Mouse (Mus musculus) left cerebral cortex, postnatal 4 days (tissue): ENCODE measurements around the gene Mrap2. TPM values are rescaled to one million over a fixed set of nuclear protein-coding genes. Genes with fewer than 3 reads are reported as not detected.

Source experiments
- DNase-seq: peaks from one replicate; pipeline ENCODE4 v3.0.0-alpha.2; 2022
- intact Hi-C: fragments of 180-260 bp; cut with DNase I; formaldehyde crosslinking; loops from one replicate; pipeline ENCODE4 v1.15.1; 2025
- total RNA-seq, 2 experiments: library from RNA; stranded (reverse); gene quantifications; 2 replicates each; pipeline ENCODE4 v1.2.3; 2021

The Mrap2 gene
- total RNA-seq, 2 experiments from 2014 or later, result 1.5 to 3.5 TPM

GRCm38 (mm10) chr9:87171517-87171916 lies 27.4 kb downstream of the Mrap2 start:
- intact Hi-C loops, result no loop called here
- DNase-seq, result no peak

- no peak for DNase-seq
- intact Hi-C loops, result no loop called here
Measured at GRCm38 (mm10) chr9:87178534-87178933, 34.4 kb downstream of the Mrap2 start.

GRCm38 (mm10) chr9:87182231-87182630 lies 38.1 kb downstream of the Mrap2 start:
- DNase-seq, result no peak
- intact Hi-C loops, result no loop called here

GRCm38 (mm10) chr9:87187336-87187735 lies 43.2 kb downstream of the Mrap2 start:
- intact Hi-C loops, result no loop called here
- DNase-seq, result no peak

GRCm38 (mm10) chr9:87193721-87194120 lies 49.6 kb downstream of the Mrap2 start:
- intact Hi-C loops, result no loop called here
- no peak for DNase-seq

GRCm38 (mm10) chr9:87197277-87197676 lies 53.2 kb downstream of the Mrap2 start:
- DNase-seq, result no peak
- intact Hi-C loops, result no loop called here

- intact Hi-C loops, result no loop called here
- no peak for DNase-seq
Measured at GRCm38 (mm10) chr9:87198036-87198435, 53.9 kb downstream of the Mrap2 start.

- DNase-seq, result no peak
- intact Hi-C loops, result no loop called here
Measured at GRCm38 (mm10) chr9:87200426-87200825, 56.3 kb downstream of the Mrap2 start.

GRCm38 (mm10) chr9:87200919-87201318 lies 56.8 kb downstream of the Mrap2 start:
- intact Hi-C loops, result no loop called here
- DNase-seq, result no peak

GRCm38 (mm10) chr9:87202431-87202830 lies 58.3 kb downstream of the Mrap2 start:
- DNase-seq, result no peak
- intact Hi-C loops, result no loop called here

GRCm38 (mm10) chr9:87210830-87211339 lies 66.8 kb downstream of the Mrap2 start:
- intact Hi-C loops, result no loop called here
- no peak for DNase-seq

- DNase-seq, result no peak
- intact Hi-C loops, result no loop called here
Measured at GRCm38 (mm10) chr9:87213204-87213603, 69.1 kb downstream of the Mrap2 start.

Other genes with a start within 250 kb of the Mrap2 start
- 1 to 10 TPM; 5.4 to 6.1 TPM for gene Ripply2, start 128.8 kb upstream of the Mrap2 start, total RNA-seq
- gene Cyb5r4, start 122.3 kb upstream of the Mrap2 start, total RNA-seq, result 10 to 100 TPM; 32.6 to 35.7 TPM
- 10 to 100 TPM; 12.6 to 13.6 TPM for gene Cep162, start 111.2 kb downstream of the Mrap2 start, total RNA-seq